Mouse (Mus musculus): ENCODE results near the gene Zmat5.
A peak's percentile ranks its signal among the peaks of the same experiment; 100 is the strongest.

The Zmat5 gene

GRCm38 (mm10) chr11:4704072-4704964 is at the start of gene Zmat5, which contains the start of gene Uqcr10:
Gene Zmat5 (plus strand): TSS chr11:4704678.
Gene Uqcr10 (minus strand): TSS chr11:4704342.
- DNase-seq (ENCODE audit: low read depth, low spot score): peak; percentile 95

- DNase-seq (ENCODE audit: low read depth, low spot score): no peak
Observed at GRCm38 (mm10) chr11:4659818-4660217, 44.7 kb upstream of the Zmat5 start.

- DNase-seq (ENCODE audit: low read depth, low spot score): no peak
Observed at GRCm38 (mm10) chr11:4660309-4661025, 44.0 kb upstream of the Zmat5 start.

- DNase-seq (ENCODE audit: low read depth, low spot score): peak; percentile 18
Observed at GRCm38 (mm10) chr11:4661324-4661723, 43.2 kb upstream of the Zmat5 start.

- DNase-seq (ENCODE audit: low read depth, low spot score): no peak
Observed at GRCm38 (mm10) chr11:4661871-4662495, 42.5 kb upstream of the Zmat5 start.

- DNase-seq (ENCODE audit: low read depth, low spot score): no peak
Observed at GRCm38 (mm10) chr11:4662496-4662878, 42.0 kb upstream of the Zmat5 start.

- DNase-seq (ENCODE audit: low read depth, low spot score): no peak
Observed at GRCm38 (mm10) chr11:4671736-4672135, 32.7 kb upstream of the Zmat5 start.

GRCm38 (mm10) chr11:4674593-4674992 is 29.9 kb upstream of the Zmat5 start:
- DNase-seq (ENCODE audit: low read depth, low spot score): no peak

GRCm38 (mm10) chr11:4675126-4675562 is 29.3 kb upstream of the Zmat5 start:
- DNase-seq (ENCODE audit: low read depth, low spot score): no peak

- DNase-seq (ENCODE audit: low read depth, low spot score): no peak
Observed at GRCm38 (mm10) chr11:4675693-4676092, 28.8 kb upstream of the Zmat5 start.

- no peak for DNase-seq (ENCODE audit: low read depth, low spot score)
Observed at GRCm38 (mm10) chr11:4677250-4677872, 27.1 kb upstream of the Zmat5 start.

- no peak for DNase-seq (ENCODE audit: low read depth, low spot score)
Observed at GRCm38 (mm10) chr11:4678700-4679440, 25.6 kb upstream of the Zmat5 start.

- no peak for DNase-seq (ENCODE audit: low read depth, low spot score)
Observed at GRCm38 (mm10) chr11:4679441-4679832, 25.0 kb upstream of the Zmat5 start.

- DNase-seq (ENCODE audit: low read depth, low spot score): no peak
Observed at GRCm38 (mm10) chr11:4680126-4680525, 24.4 kb upstream of the Zmat5 start.

- DNase-seq (ENCODE audit: low read depth, low spot score): no peak
Observed at GRCm38 (mm10) chr11:4683516-4683915, 21.0 kb upstream of the Zmat5 start.

GRCm38 (mm10) chr11:4684186-4684585 is 20.3 kb upstream of the Zmat5 start:
- no peak for DNase-seq (ENCODE audit: low read depth, low spot score)

- DNase-seq (ENCODE audit: low read depth, low spot score): no peak
Observed at GRCm38 (mm10) chr11:4685071-4685470, 19.4 kb upstream of the Zmat5 start.

- DNase-seq (ENCODE audit: low read depth, low spot score): no peak
Observed at GRCm38 (mm10) chr11:4685510-4685909, 19.0 kb upstream of the Zmat5 start.

GRCm38 (mm10) chr11:4687027-4687426 is 17.5 kb upstream of the Zmat5 start:
- no peak for DNase-seq (ENCODE audit: low read depth, low spot score)

GRCm38 (mm10) chr11:4687874-4688273 is 16.6 kb upstream of the Zmat5 start:
- no peak for DNase-seq (ENCODE audit: low read depth, low spot score)

Data from CD4-positive helper T cell, adult 2 months (primary cell).